Mouse (Mus musculus): ENCODE data around the gene Gm884.
"Not testable (repeated sequence)": the region's sequence is repeated elsewhere in the genome, so short reads cannot be mapped to it uniquely, and the experiment has no call there.

Gm884 gene

GRCm38 (mm10) chr11:103634806-103635205 is 13.9 kb upstream of the Gm884 start:
- DNase-seq (ENCODE audit: low spot score): no peak

DNA sequence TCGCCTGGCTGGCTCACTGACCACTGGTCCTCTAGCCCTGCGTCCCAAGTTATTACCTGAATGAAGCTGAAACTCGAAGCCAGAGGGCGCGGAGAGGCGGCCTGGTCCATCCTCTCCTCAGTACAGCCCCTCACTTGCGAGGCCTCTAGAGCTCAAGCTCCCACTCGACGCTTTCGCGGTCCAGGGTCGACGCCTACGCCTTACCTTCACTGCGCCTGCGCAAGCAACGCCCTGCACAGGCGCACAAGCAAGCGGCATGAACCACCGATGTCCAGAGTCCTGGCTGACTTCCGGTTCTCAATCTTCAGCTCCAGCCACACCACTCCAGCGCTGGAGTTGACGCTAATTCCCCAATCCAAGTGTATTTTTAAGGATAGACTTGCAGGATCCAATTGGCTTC is 6.5 kb upstream of the Gm884 start:
- DNase-seq (ENCODE audit: low spot score): no peak

DNA sequence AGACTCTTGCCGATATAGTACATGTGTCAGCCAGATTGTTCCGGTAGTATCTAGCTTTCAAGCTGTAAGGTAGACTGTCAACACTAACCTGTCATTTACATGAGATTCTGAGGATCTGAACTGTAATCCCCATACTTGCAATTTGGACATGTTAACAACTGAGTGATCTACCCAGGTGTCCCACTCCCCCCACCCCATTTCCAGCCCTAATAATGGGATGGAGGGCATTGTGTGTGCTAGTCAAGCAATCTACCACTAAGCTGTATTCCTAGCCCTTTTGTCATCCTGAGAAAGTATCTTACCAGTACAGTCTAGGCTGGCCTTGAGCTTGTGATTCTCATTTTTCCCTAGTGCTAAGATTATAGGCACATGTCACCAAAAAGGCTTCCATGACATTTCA is 10.2 kb downstream of the Gm884 start:
- no peak for DNase-seq (ENCODE audit: low spot score)

DNA sequence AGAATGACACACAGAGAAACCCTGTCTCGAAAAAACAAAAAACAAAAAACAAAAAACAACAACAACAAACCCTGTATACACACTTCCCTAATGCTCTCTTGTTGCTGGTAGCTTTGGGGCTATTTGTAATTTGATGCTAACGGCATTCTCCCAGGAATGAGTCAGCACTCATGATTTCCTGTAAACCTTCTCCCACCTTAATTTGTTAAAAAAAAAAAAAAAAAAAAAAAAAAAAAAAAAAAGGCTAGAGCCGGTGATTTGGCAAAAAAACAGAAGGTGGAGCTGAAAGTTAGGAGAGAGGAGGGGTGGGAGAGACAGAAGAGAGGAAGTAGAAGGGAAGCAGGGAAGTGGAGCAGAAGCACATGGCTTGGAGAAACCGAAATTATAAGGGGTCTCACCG is 14.3 kb downstream of the Gm884 start:
- no peak for DNase-seq (ENCODE audit: low spot score)

GRCm38 (mm10) chr11:103578339-103578738 is 42.6 kb downstream of the Gm884 start:
- no peak for DNase-seq (ENCODE audit: low spot score)

GRCm38 (mm10) chr11:103556021-103556420 is 64.9 kb downstream of the Gm884 start:
- DNase-seq (ENCODE audit: low spot score): no peak

GRCm38 (mm10) chr11:103534973-103535372 is 86.0 kb downstream of the Gm884 start:
- DNase-seq (ENCODE audit: low spot score): not testable (repeated sequence)

- DNase-seq (ENCODE audit: low spot score): no peak
Measured at GRCm38 (mm10) chr11:103512111-103512510, 108.8 kb downstream of the Gm884 start.

DNA sequence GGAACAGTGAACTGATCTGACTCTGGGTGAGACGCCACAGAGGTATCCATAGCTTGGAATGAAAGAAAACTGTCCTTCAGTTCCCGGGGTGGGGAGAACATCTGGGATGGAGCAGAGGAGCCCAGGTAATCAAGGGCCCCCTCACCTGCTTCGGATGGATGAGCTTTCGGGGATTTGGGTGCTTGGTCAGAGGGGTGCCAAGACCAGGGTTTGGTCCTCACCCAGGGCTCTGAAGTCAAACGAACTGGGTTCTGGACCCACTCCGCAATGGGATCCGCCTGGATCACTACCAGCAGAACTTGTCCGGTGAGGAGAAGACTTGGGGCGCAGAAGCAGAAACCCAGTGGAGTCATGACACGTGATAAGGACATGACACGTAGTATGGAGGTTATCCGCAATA is 116.4 kb downstream of the Gm884 start, which contains the start of gene Lrrc37a:
TSS of gene Lrrc37a (minus strand) at position 101 of the 400 bp plus-strand sequence.
- no peak for DNase-seq (ENCODE audit: low spot score)
